Mouse (Mus musculus): ENCODE measurements at regions not wholly inside any gene's neighbourhood (a gene's known extent, or its start where the extent isn't known, plus 50 kb on each side); places are given as distances from the start of the nearest gene placed in this dataset.

DNA sequence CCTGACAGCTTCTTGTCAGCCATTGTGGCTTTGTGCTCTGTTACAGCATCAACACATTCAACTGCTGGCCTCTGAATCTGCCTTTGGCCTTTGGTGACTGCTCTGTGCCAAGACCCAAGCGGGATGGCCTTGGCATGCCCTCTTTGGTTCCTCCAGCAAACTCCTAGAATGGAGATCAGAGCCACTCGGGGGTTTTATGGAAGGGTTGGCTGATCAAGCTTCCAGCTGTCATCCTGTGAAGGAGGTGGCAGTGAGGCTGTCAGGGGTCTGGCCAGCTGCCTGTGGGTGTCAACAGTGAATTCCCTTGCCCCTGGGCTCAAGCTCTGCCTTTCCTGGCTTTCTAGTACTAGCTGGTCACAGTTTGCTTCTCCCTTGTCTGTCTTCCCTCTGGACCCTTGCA lies 195.6 kb downstream of the Bcl2l11 start:
- Histone ChIP-seq H3K27me3 (ENCODE audit: insufficient read depth, low read length) (no peaks in the 10 kb centered on the region), H3K27ac (ENCODE audit: low read depth) (no peak overlapping the region), H3K9ac (replicated peaks) (no peak overlapping the region), H3K4me3 (ENCODE audit: low read depth, low read length) (no peak overlapping the region), H3K4me1 (ENCODE audit: insufficient read depth) (0 out of 2 replicates have a peak, but pooled peaks cover 6% of the 10 kb centered on the region), H3K4me2 (ENCODE audit: low read depth, low read length) (no peak overlapping the region), H3K36me3 (replicated peaks; ENCODE audit: insufficient read depth, low read length) (no peaks in the 10 kb centered on the region), H3K9me3 (ENCODE audit: low read length) (no peaks in the 10 kb centered on the region)
- no peak for ATAC-seq
- TF ChIP-seq EP300 (IDR thresholded peaks at IDR 0.05; ENCODE audit: low read depth) (no peak), CTCF (IDR thresholded peaks at IDR 0.05; ENCODE audit: low read depth) (no peak)
- no peak for DNase-seq
- 59% methylated on average over 2 of the region's 2 CpGs for WGBS (ENCODE audit: insufficient replicate concordance)

DNA sequence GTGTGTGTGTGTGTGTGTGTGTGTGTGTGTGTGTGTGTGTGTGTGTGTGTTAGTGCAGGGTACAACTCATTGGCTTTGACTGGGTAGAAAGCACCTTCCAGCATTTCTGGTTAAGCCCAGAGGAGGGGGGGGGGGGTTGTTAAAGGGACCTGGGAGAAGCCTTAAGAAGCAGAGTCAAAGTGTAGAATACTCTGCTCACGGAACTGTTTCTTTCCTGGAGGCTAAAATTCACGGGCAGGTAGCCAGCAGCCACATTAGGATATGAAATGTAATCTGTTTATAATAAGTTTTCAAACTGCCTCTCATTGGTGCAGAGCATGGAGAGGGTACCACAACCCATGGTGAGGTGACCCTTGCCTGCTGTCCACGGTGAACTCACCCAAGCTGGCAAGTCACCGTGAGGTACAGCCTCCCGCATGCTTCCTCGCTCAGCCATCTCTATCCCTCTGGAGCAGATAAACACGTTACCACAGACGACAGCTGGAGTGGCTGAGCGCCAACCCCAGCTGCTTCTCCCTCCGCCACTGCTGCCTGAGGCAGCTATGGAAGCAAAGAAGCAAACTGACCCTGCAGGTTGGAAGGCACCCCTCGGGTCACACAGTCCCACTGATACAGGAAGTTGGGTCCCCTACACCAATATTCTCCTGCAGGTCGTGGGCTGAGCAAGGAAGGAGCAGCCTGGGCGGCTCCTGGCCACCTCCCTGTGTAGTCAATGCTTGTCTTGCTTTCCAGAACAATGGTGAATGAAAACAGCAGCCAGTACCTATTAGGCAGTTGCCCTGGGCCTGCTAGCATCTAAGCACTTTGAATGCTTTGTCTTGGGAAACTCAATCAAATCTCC lies 198.6 kb downstream of the Bcl2l11 start:
- TF ChIP-seq EP300 (IDR thresholded peaks at IDR 0.05; ENCODE audit: low read depth) = no peak
- no peak for TF ChIP-seq CTCF (IDR thresholded peaks at IDR 0.05; ENCODE audit: low read depth)
- no peaks in the 10 kb centered on the region for H3K36me3 ChIP-seq (replicated peaks; ENCODE audit: insufficient read depth, low read length)
- H3K9ac ChIP-seq (replicated peaks) = no peak overlapping the region
- 41% methylated on average over 13 of the region's 13 CpGs for WGBS (ENCODE audit: insufficient replicate concordance)
- DNase-seq (no peak), ATAC-seq (no peak)
- no peaks in the 10 kb centered on the region for H3K4me1 ChIP-seq (ENCODE audit: insufficient read depth)
- H3K4me2 ChIP-seq (ENCODE audit: low read depth, low read length) = no peak overlapping the region
- no peak overlapping the region for H3K4me3 ChIP-seq (ENCODE audit: low read depth, low read length)
- no peak overlapping the region for H3K27ac ChIP-seq (ENCODE audit: low read depth)
- H3K27me3 ChIP-seq (ENCODE audit: insufficient read depth, low read length) = no peaks in the 10 kb centered on the region
- no peaks in the 10 kb centered on the region for H3K9me3 ChIP-seq (ENCODE audit: low read length)

DNA sequence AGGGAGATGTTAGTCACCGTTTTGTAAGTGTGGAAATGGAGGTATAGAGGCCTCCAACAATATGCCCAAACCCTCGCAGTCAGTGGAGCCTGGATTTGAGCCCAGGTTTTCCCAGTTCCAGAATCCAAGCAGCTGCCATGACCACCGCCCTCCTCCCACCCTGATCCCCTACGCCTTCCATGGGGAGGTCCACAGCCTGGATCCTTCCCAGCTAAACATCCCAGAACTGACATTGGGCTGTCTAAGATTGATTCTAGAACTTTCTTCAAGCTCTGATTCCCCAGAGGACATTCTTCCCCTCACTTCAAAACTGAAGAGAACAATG lies 199.2 kb downstream of the Bcl2l11 start:
- no peak for ATAC-seq
- Histone ChIP-seq H3K4me2 (ENCODE audit: low read depth, low read length) (no peak overlapping the region), H3K27me3 (ENCODE audit: insufficient read depth, low read length) (no peaks in the 10 kb centered on the region), H3K9me3 (ENCODE audit: low read length) (no peaks in the 10 kb centered on the region), H3K27ac (ENCODE audit: low read depth) (no peak overlapping the region), H3K36me3 (replicated peaks; ENCODE audit: insufficient read depth, low read length) (no peaks in the 10 kb centered on the region), H3K4me1 (ENCODE audit: insufficient read depth) (no peaks in the 10 kb centered on the region), H3K4me3 (ENCODE audit: low read depth, low read length) (no peak overlapping the region), H3K9ac (replicated peaks) (no peak overlapping the region)
- DNase-seq = no peak
- no peak for TF ChIP-seq EP300 (IDR thresholded peaks at IDR 0.05; ENCODE audit: low read depth)
- TF ChIP-seq CTCF (IDR thresholded peaks at IDR 0.05; ENCODE audit: low read depth) = no peak
- 76% methylated on average over 4 of the region's 4 CpGs for WGBS (ENCODE audit: insufficient replicate concordance)

DNA sequence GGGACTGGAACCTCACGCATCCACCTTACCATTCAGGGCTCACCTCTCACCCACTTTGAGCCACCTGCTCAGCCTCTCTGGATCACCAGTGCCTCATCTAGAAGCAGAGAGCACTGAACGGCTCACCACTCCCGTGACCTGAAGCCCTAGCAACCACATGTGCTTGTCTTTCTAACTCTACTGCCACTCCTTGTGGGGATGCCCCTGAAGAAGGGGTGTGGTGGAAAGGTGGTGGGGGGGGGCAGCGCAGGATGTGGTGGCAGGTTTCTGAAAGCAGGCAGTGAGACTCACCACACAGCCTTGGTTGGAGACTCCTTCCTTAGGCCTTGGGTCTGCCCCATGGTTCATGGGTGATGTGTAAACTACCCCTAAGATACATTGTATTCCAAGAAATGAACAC lies 199.6 kb downstream of the Bcl2l11 start:
- H3K36me3 ChIP-seq (replicated peaks; ENCODE audit: insufficient read depth, low read length) = no peaks in the 10 kb centered on the region
- no peaks in the 10 kb centered on the region for H3K4me1 ChIP-seq (ENCODE audit: insufficient read depth)
- no peak overlapping the region for H3K27ac ChIP-seq (ENCODE audit: low read depth)
- no peak for TF ChIP-seq CTCF (IDR thresholded peaks at IDR 0.05; ENCODE audit: low read depth)
- no peak for TF ChIP-seq EP300 (IDR thresholded peaks at IDR 0.05; ENCODE audit: low read depth)
- H3K4me2 ChIP-seq (ENCODE audit: low read depth, low read length) = no peak overlapping the region
- DNase-seq = no peak
- H3K4me3 ChIP-seq (ENCODE audit: low read depth, low read length) = no peak overlapping the region
- H3K9ac ChIP-seq (replicated peaks) = no peak overlapping the region
- no peaks in the 10 kb centered on the region for H3K27me3 ChIP-seq (ENCODE audit: insufficient read depth, low read length)
- WGBS (ENCODE audit: insufficient replicate concordance) = 80% methylated on average over 4 of the region's 4 CpGs
- ATAC-seq = no peak
- no peaks in the 10 kb centered on the region for H3K9me3 ChIP-seq (ENCODE audit: low read length)

DNA sequence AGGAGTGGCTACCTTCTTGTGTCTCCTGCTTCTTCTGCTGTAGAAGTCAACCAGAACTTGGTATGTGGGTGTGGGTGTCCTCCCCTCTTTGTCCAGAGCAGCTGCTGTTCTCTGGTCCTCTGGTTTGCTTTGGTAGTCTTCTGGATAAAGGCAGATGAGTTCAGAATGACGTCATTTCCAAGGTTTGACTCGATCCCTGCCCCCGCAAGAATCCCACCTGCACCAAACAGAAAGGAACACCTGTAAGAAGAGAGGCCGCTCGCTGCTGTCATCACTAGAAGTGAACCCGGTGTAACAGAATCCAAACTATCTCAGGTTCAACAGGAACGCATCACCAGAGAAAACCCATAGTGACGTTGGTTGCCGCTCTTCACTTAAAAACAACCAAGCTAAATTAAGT lies 205.0 kb downstream of the Bcl2l11 start:
- H3K4me1 ChIP-seq (ENCODE audit: insufficient read depth) = peaks cover 10% of the 10 kb centered on the region; the same call in 1 of the 2 replicates
- H3K27ac ChIP-seq (ENCODE audit: low read depth) = no peak overlapping the region
- no peak for DNase-seq
- H3K4me3 ChIP-seq (ENCODE audit: low read depth, low read length) = no peak overlapping the region
- no peak for TF ChIP-seq EP300 (IDR thresholded peaks at IDR 0.05; ENCODE audit: low read depth)
- TF ChIP-seq CTCF (IDR thresholded peaks at IDR 0.05; ENCODE audit: low read depth) = no peak
- no peak overlapping the region for H3K4me2 ChIP-seq (ENCODE audit: low read depth, low read length)
- 83% methylated on average over 9 of the region's 9 CpGs for WGBS (ENCODE audit: insufficient replicate concordance)
- no peak overlapping the region for H3K9ac ChIP-seq (replicated peaks)
- no peaks in the 10 kb centered on the region for H3K9me3 ChIP-seq (ENCODE audit: low read length)
- ATAC-seq = no peak
- no peaks in the 10 kb centered on the region for H3K27me3 ChIP-seq (ENCODE audit: insufficient read depth, low read length)
- no peaks in the 10 kb centered on the region for H3K36me3 ChIP-seq (replicated peaks; ENCODE audit: insufficient read depth, low read length)

DNA sequence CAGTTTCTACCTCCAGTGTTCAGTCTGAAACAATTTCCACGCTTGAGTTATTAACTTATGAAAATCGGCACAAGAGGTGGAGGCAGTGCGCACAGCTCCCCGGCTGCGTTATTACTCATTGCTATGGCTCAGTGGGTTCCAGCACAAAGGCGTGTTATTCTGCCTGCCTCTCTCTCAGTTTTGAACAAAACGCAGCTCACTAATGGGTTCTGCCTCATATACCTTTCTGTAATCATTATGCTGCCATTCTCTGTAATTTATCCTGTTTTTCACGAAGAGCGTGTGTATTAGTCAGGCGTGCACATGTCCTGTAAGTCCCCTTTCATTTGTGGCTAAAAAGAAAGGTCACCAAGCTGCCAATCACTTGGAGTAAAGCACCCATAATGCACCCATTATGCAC lies 205.4 kb downstream of the Bcl2l11 start:
- ATAC-seq = no peak
- H3K9ac ChIP-seq (replicated peaks) = no peak overlapping the region
- H3K36me3 ChIP-seq (replicated peaks; ENCODE audit: insufficient read depth, low read length) = no peaks in the 10 kb centered on the region
- 83% methylated on average over 10 of the region's 10 CpGs for WGBS (ENCODE audit: insufficient replicate concordance)
- DNase-seq = no peak
- H3K4me3 ChIP-seq (ENCODE audit: low read depth, low read length) = no peak overlapping the region
- TF ChIP-seq EP300 (IDR thresholded peaks at IDR 0.05; ENCODE audit: low read depth) (no peak), CTCF (IDR thresholded peaks at IDR 0.05; ENCODE audit: low read depth) (no peak)
- peaks cover 12% of the 10 kb centered on the region; the same call in 1 of the 2 replicates for H3K4me1 ChIP-seq (ENCODE audit: insufficient read depth)
- no peak overlapping the region for H3K4me2 ChIP-seq (ENCODE audit: low read depth, low read length)
- H3K27me3 ChIP-seq (ENCODE audit: insufficient read depth, low read length) = no peaks in the 10 kb centered on the region
- H3K9me3 ChIP-seq (ENCODE audit: low read length) = no peaks in the 10 kb centered on the region
- no peak overlapping the region for H3K27ac ChIP-seq (ENCODE audit: low read depth)
